Mouse (Mus musculus): ENCODE measurements around the gene Etv3. TPM values are rescaled to one million over a fixed set of nuclear protein-coding genes. Genes with fewer than 3 reads are reported as not detected.
A peak's percentile ranks its signal among the peaks of the same experiment; 100 is the strongest.
"Not testable (repeated sequence)": the region's sequence is repeated elsewhere in the genome, so short reads cannot be mapped to it uniquely, and the experiment has no call there.

Gene Etv3
- total RNA-seq (2017), result 47.8 and 49.7 TPM in 2 replicates

DNA sequence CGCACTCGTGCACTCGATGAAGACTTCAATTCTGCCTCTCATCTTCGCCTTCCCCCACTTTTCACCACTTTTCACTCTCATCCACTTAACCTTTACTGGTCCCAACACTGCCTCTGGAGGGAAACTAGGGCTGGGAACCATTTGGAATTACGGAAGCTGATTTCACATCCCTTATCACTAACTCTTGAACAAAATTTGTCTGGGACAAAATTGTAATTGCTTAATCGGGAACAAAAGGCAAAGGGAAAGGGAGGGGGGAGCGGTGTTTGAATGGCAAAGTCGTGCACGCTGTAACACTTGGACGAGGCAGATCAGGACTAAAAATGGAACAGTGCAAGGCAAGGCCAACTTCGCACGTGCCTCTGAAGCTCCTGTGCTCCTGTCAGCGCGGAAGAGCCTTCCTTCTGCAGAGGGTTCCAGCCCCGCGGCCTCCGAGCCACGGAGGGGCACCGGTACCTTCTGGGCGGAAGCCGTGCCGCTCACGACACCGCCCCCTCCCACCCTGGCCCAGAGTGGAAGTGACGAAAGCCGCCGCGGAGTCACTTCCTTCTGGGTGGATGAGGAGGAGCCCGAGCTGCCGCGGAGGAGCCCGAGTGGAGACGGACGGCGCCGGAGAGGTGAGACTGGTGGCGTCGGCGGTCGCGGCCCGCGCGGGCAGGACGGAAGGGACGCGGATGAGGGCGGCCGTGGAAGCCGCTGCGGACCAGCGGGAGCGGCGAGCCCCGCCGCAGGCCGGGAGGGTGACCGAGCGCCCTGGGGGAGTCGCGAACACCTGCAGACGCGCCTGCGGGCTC is at the start of gene Etv3:
TSS of gene Etv3 (plus strand) at position 365 of the 794 bp plus-strand sequence.
- peak; percentile 90 for ATAC-seq (ENCODE audit: extremely low read depth, insufficient number of reproducible peaks, low FRiP score, poor library complexity, severe bottlenecking)

DNA sequence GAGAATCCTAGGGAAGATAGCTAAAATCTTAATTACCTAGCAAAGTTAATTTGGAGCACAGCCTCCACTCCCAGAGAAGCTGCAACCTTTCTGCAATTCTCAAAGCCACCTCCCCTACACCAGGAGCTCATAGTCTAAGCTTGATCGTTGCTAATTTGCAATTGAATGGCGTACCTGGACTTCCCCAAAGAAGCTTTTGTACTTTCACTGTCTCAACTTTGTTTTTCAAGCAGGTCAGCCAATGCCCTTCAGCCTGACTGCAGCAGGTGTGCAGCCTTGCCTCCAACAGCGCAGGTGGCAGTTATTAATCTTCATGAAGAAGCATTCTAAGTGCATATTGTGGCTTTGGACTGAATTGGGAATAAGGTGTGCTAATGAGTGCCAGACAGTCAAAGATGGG is 47.3 kb upstream of the Etv3 start:
- not testable (repeated sequence) for ATAC-seq (ENCODE audit: extremely low read depth, insufficient number of reproducible peaks, low FRiP score, poor library complexity, severe bottlenecking)

DNA sequence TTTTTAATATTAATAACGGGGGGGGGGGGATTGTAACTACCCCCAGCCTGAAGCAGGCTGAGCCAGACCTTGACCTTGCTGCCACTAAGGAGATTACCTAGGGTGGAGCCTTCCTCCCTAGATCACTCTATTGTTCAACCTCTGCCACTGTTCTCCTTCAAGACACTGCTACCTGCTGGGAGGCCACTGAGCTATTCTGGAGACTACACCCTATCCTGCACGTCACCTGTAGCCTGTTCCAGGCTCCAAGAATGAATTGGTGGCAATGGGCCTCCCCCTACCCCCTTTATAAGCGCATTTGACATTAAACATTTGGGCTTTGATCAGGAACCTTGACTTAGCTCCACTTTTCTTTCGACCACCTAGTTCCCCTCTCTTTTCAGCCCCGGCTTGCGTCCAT is 46.6 kb upstream of the Etv3 start:
- not testable (repeated sequence) for ATAC-seq (ENCODE audit: extremely low read depth, insufficient number of reproducible peaks, low FRiP score, poor library complexity, severe bottlenecking)

DNA sequence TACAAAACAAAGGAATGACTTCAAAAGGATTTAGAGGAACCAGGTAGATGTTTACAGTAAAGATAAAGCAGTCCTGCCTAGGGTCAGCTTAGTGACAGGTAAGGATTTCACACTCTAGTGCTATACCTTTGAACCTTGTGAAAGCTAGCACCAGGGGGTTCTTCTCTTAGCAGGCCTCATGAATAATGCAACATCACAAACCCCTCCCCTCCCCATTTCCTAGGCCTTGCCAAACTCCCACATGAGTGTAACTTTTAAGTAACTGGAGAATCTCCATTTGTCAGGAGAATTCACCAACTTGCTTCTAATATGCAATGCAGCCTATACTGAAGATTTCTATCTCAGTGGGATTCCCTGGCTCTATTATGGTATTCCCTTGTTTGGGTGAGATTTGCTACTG is 46.0 kb upstream of the Etv3 start:
- ATAC-seq (ENCODE audit: extremely low read depth, insufficient number of reproducible peaks, low FRiP score, poor library complexity, severe bottlenecking), result not testable (repeated sequence)

DNA sequence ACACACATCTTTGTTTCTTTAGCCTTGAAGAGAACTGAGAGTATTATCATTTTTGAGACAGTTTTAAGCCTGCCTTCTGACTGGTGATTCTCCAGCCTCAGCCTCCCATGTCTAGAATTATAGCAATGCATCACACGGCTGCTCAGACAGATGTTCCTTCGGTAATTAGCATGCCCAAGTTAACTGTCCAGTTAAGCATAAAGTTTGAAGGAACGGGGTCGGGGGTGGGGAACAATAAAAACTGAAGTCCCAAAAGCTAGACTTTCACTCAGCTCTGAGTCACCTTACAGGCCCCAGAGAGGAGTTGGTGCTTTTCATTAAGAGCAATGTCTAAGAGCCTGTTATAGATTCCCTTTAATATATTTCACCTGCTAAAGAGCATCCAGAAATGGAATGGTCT is 37.8 kb upstream of the Etv3 start:
- ATAC-seq (ENCODE audit: extremely low read depth, insufficient number of reproducible peaks, low FRiP score, poor library complexity, severe bottlenecking), result no peak

DNA sequence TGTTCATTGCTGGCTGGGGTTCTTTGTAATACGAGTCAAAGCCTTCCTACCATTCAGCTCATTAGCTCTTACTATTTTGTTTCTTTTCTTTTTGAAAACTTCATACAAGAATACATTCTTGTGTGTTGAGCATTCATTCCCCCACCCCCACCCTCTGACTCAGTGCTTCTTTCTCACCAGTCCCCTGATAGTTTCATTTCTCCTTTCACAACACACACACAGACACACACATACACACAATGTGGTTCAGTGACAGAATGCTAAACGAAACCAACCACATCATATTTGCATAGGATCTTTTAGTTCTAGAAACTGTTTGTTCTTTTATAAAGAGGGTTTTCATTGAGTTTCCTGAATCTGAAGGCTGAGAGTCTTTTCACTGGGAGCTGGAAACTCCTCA is 37.3 kb upstream of the Etv3 start:
- peak; percentile 99 for ATAC-seq (ENCODE audit: extremely low read depth, insufficient number of reproducible peaks, low FRiP score, poor library complexity, severe bottlenecking)

DNA sequence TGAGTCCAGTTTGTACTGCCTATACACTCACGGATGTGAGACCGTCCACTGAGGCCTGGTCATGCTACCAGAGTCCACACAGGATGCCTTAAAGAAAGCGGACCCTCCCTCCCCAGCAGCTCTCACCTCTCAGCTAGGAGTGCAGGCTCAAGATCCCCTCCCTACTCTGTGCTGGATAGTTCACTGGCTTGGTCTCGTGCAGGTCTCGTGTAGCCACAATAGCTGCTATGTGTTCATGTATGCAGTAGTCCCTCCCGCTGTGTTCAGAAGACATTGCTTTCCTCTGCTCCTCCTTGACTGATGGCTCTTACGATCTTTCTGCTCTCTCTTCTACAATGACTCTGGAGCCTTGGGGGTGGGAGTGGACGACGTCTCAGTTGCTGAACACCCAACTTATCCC is 26.9 kb upstream of the Etv3 start:
- ATAC-seq (ENCODE audit: extremely low read depth, insufficient number of reproducible peaks, low FRiP score, poor library complexity, severe bottlenecking), result no peak

DNA sequence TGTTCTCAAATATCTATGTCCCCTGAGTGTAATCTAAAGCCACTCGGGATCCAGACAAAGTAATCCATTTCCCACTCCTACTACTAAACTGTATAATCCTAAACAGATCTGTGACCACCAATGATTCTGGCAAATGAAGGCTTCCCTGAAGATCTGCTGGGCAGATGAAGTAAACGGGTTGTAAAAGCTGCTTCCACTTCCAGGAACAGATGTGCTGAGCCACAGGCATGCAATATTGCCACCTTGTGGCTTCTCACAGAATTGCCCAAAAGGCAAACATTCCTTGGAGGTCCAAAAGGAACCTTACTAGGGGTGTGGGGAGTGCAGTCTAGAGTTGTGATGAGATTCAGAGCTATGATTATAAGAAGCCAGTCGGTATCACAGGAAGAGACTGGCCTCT is 26.1 kb upstream of the Etv3 start:
- ATAC-seq (ENCODE audit: extremely low read depth, insufficient number of reproducible peaks, low FRiP score, poor library complexity, severe bottlenecking), result peak; percentile 81

DNA sequence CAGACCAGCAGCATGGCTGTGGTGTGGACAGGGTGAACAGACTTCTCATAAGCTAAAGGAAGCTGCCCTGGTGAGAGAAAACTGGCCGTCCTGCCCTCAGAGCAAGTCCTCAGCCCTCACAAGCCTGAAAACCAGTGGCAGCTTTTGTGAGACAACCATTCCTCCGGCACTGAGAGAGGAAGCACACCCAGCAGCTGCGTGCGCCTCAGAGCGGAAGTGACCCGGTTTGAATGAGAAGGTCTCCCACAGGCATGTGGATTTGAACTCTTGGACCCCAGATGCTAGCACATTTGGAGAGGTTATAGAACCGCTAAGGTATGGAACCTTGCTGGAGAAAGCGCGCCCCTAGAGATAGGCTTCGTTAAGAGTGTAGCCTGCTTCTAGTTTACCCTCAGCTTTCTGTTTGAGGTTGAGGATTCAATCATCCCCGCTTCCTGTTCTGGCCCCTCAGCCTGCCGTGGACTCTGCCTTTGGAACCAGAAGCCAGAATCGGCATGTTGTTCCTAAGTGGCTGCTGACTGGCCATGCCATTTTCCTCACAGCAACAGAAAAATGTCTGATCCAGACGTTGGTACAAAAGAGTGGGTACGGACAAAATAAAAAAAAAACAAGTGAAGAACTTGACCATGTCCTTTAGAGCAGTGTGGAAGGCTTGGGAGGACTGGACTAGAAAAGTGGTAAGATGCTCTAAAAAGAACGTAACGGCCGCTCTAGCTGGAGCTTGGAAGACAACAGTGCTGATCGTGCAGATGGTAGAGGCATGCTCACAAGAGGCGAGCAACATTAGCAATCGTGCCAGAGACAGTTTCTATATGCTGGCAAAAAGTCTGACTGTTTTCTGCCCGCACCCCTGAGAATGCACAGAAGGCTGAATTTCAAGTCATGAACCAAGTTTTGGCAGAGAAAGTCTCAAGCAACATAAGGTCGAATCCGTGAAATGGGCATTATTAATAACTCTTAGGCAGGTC is 24.8 kb upstream of the Etv3 start:
- peak; percentile 34; the same call in 1 of the 2 replicates for ATAC-seq (ENCODE audit: extremely low read depth, insufficient number of reproducible peaks, low FRiP score, poor library complexity, severe bottlenecking)

DNA sequence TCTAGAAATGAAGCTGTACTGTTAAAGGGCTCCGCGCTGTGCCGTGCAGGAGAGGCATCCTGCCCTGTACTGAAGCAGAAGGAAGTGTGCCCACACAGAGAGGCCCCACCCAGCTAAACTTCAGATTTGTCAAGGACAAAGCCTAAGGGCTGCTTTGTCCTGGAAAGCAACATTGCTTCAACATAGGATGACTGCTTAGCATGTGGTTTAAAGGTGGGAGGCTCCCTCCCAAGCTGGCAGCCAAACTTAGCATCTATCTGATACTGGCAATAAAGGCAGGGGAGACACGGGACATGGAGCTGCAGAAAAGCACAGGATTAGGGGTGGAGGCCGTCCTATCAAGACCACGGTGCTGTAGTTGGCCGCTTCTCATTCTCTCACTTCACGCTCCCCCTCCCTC is 24.1 kb upstream of the Etv3 start:
- no peak for ATAC-seq (ENCODE audit: extremely low read depth, insufficient number of reproducible peaks, low FRiP score, poor library complexity, severe bottlenecking)

DNA sequence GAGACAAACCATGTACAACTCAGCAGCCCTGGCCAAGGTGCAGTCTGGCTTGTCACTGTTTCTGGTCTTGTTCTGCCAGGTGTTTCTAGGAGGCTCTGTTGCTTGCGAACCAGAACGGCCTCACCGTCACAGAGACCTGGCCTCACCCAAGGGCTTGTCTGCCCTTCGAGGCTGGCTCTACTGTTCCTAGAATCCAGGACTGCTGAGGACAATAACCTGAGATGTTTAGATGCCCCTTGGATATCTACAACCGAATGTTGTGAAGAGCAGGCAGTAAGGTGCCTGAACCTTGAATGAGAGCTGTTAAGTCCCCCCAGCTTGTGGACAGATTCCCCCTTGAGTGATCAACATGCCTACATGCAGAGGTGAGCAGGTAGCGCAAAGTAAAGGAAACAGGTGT is 22.4 kb upstream of the Etv3 start:
- ATAC-seq (ENCODE audit: extremely low read depth, insufficient number of reproducible peaks, low FRiP score, poor library complexity, severe bottlenecking), result no peak

DNA sequence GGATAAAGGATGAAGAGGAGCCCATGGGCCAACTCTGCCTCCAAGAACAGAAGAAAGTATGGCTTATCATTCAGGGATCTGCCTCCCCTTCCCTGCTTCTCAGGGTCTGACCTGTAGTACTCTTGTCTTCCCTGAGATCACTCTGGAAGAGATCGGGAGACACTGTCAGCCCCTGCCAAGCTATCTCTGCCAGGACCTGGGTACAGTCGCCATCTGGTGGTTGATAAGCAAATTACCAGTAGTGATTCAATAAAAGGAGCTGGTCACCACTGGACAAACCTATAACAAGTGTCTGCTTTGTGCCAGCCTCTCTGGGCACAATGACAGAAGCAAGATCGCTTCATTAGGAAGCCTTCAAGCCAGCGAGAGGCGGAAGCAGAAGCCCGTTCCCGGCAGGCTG is 20.9 kb upstream of the Etv3 start:
- ATAC-seq (ENCODE audit: extremely low read depth, insufficient number of reproducible peaks, low FRiP score, poor library complexity, severe bottlenecking), result no peak

DNA sequence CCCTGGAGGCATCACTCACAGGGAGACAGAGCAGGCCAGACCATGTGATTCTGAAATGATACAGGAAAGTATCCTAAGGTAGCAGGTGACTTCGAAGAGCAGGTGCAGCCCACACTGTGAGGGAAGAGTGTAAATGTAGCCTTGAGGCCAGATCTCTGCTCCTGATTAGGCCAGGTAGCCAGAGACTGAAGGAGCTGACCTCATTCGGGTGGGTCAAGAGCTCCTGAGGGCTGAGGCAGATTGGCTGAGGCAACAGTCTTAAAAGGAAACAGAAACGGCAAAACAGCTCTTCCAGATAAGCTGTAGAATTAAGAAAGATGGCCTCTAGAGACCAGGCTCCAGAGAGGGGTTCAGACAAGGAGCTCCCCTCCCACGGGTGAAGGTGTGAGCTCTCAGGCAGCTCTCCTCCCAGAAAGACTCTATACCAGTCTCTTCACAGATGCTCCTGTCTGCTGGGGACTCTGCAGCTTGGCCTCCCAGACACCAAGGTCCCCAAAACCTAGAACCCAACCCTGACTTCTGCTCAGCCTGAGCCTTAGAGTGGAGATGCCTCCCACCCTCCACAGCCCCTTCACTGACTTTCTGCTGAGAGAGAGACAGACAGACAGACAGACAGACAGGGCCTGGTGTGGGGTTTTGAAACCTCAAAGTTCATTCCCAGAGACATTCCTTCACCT is 20.3 kb upstream of the Etv3 start:
- ATAC-seq (ENCODE audit: extremely low read depth, insufficient number of reproducible peaks, low FRiP score, poor library complexity, severe bottlenecking), result no peak

DNA sequence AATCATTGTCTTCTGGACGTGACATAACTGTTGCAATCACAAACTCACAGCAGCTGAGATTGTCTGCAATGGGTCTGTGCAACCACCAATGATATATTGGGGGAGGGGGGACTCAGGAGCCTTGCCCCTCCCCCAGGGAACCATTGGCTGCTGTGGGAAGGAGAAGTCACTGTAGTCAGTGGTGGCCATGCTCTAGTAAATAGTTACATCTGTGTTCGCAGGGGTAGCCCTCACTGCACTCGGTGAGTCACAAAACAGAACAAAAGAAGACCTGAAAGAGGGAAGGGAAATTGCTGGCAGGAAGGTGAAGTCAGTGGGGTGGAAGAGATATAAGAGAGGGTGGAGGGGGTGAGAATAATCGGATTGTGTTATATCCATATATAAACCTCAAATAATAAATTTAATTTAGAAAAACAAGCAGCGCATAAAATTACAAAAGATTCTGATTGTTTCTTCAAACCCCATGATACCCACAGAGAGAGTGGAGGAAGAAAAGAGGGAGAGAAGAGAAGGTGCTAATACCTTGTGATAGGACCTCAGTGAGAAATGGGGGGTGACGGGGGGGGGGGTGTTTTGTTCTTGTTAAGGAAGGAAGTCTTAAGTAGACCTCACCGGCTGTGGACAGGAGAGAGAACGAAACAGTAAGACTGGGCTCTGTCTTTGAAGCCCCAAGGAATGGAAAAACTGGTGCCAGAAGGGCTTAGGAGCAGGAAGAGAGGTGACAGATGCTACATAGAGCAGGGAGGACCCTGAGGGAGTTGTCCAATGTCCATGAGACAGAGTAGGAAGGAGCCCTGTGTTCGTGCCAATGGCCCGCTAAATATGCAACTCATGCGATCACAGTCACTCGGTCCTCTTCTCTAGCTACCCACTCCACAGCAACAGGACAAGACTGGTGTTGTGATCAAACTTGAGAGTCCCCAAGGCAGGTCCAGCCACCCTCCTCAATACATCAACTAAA is 18.5 kb upstream of the Etv3 start:
- peak; percentile 48 for ATAC-seq (ENCODE audit: extremely low read depth, insufficient number of reproducible peaks, low FRiP score, poor library complexity, severe bottlenecking)

DNA sequence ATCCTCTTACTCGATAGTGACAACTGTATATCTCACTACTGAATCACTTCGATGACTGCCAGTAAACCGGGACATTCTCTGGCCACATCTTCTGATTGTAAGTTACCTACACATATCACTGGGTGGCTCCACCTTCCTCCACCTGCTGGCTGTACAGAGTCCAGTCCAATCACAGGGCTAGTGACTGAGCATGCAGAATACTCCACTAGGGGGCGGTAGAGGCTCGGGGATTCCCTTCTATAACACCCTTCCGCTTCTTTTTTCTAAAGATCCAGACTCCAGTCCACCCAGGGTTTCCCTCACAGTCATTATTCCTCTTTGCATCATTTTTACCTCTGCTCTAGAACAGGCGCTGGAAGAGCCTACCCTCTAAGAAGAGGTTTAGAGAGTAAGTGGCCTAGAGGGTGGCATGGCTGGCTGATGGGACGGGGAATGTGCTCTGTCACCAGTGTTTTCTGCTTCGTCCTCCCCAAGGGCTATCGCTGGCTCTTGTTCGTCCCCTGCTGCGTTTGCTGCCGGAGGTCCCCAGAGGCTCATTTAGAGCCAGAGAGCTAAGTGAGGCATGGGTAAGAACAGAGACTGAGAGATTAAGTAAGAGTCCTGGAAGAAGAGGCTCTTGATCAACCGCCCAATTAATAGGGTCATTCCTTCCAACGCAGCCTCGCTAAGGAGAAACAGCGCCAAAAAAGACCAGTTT is 16.9 kb upstream of the Etv3 start:
- peak; percentile 84 for ATAC-seq (ENCODE audit: extremely low read depth, insufficient number of reproducible peaks, low FRiP score, poor library complexity, severe bottlenecking)

DNA sequence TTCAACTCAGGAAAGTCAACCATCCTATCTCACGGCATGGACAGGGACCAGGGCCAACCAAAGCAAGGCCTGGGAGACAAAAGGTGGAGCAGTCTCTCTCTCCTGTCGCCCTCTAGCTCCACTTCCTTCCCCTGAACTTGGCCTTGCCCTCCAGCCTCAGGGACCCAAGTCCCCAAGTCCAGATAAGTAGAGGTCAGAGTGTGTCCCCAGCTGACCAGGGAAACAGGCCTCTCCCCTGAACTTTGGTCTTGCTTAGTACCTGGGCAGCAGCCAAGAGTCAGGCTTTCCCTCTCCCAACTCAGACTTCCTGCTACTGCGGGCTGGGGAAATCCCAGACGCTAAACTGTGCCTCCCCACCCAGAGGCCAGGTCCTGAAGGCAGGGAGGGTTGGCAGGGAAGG is 16.1 kb upstream of the Etv3 start:
- ATAC-seq (ENCODE audit: extremely low read depth, insufficient number of reproducible peaks, low FRiP score, poor library complexity, severe bottlenecking), result no peak

DNA sequence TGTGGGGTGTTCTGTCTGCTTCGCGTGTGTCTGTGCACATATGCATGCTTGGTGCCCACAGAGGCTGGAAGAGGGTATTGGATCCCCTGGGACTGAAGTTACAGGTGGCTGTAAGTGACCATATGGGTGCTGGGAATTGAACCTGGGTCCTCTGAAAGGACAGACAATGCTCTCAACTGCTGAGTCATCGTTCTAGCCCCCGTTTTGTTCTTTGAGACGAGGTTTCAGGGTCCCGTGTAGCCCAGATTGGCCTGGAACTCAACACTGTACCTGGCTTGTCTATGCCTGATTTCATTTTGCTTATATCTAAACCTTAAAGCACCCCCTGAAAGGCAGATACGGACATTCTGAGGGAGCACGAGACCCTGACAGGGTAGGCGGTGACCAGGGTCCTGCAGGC is 14.4 kb upstream of the Etv3 start:
- ATAC-seq (ENCODE audit: extremely low read depth, insufficient number of reproducible peaks, low FRiP score, poor library complexity, severe bottlenecking), result no peak

Measured in neutrophil, adult 5-6 weeks (primary cell).